Mouse (Mus musculus) embryo, embryonic 10.5 days (tissue): Measurements from ENCODE around the gene Bicd1.
"Not testable (repeated sequence)": the region's sequence is repeated elsewhere in the genome, so short reads cannot be mapped to it uniquely, and the experiment has no call there.

Experiments used
- DNase-seq: peaks from one replicate; pipeline ENCODE4 v3.0.0-alpha.2; 2015; ENCODE audit warnings: low spot score

Bicd1 gene

GRCm38 (mm10) chr6:149408833-149409332 is at the start of gene Bicd1:
Gene Bicd1, plus strand, starts transcription at chr6:149408886.
- DNase-seq, result peak; percentile 88

- DNase-seq, result not testable (repeated sequence)
Observed at GRCm38 (mm10) chr6:149362533-149362932, 46.2 kb upstream of the Bicd1 start.

GRCm38 (mm10) chr6:149365975-149366374 is 42.7 kb upstream of the Bicd1 start:
- not testable (repeated sequence) for DNase-seq

GRCm38 (mm10) chr6:149366403-149366802 is 42.3 kb upstream of the Bicd1 start:
- no peak for DNase-seq

GRCm38 (mm10) chr6:149374986-149375457 is 33.7 kb upstream of the Bicd1 start:
- DNase-seq, result peak; percentile 85

GRCm38 (mm10) chr6:149383531-149383930 is 25.2 kb upstream of the Bicd1 start:
- DNase-seq, result no peak

GRCm38 (mm10) chr6:149386389-149386788 is 22.3 kb upstream of the Bicd1 start:
- DNase-seq, result no peak

GRCm38 (mm10) chr6:149389626-149390025 is 19.1 kb upstream of the Bicd1 start:
- not testable (repeated sequence) for DNase-seq

- DNase-seq, result no peak
Observed at GRCm38 (mm10) chr6:149399396-149399795, 9.3 kb upstream of the Bicd1 start.

GRCm38 (mm10) chr6:149409341-149409740 is 655 bp downstream of the Bicd1 start:
- peak; percentile 37 for DNase-seq

GRCm38 (mm10) chr6:149409845-149410244 is 1.2 kb downstream of the Bicd1 start:
- DNase-seq, result peak; percentile 9

- DNase-seq, result no peak
Observed at GRCm38 (mm10) chr6:149413256-149413655, 4.6 kb downstream of the Bicd1 start.

GRCm38 (mm10) chr6:149424748-149425147 is 16.1 kb downstream of the Bicd1 start:
- DNase-seq, result no peak

- no peak for DNase-seq
Observed at GRCm38 (mm10) chr6:149439140-149439539, 30.5 kb downstream of the Bicd1 start.

- DNase-seq, result peak; percentile 47
Observed at GRCm38 (mm10) chr6:149442884-149443283, 34.2 kb downstream of the Bicd1 start.

GRCm38 (mm10) chr6:149445854-149446253 is 37.2 kb downstream of the Bicd1 start:
- DNase-seq, result no peak

- no peak for DNase-seq
Observed at GRCm38 (mm10) chr6:149457324-149457723, 48.6 kb downstream of the Bicd1 start.

- DNase-seq, result peak; percentile 5
Observed at GRCm38 (mm10) chr6:149460971-149461370, 52.3 kb downstream of the Bicd1 start.

- no peak for DNase-seq
Observed at GRCm38 (mm10) chr6:149471477-149471876, 62.8 kb downstream of the Bicd1 start.

GRCm38 (mm10) chr6:149472441-149472840 is 63.8 kb downstream of the Bicd1 start:
- DNase-seq, result not testable (repeated sequence)

GRCm38 (mm10) chr6:149481868-149482267 is 73.2 kb downstream of the Bicd1 start:
- DNase-seq, result not testable (repeated sequence)

- no peak for DNase-seq
Observed at GRCm38 (mm10) chr6:149494662-149495061, 86.0 kb downstream of the Bicd1 start.

- DNase-seq, result no peak
Observed at GRCm38 (mm10) chr6:149495925-149496324, 87.2 kb downstream of the Bicd1 start.
